Mouse (Mus musculus) kidney, embryonic 15.5 days (tissue): Measurements from ENCODE around the gene Olfr1018. TPM values are rescaled to one million over a fixed set of nuclear protein-coding genes. Genes with fewer than 3 reads are reported as not detected.

Source experiments
- ATAC-seq: fragments of 200-750 bp; cut with Nextera tagmentation; replicated peaks from 2 replicates; pipeline ENCODE4 v1.8.0; 2017; ENCODE audit warnings: moderate TSS enrichment; ENCODE audit not compliant: low FRiP score
- H3K27ac ChIP-seq: fragments of 300-500 bp; sonication (generic); 2 replicates; pipeline ENCODE4 v1.5.1; 2015; ENCODE audit warnings: mild to moderate bottlenecking, inconsistent platforms
- H3K27me3 ChIP-seq: fragments of 300-500 bp; sonication (generic); 2 replicates; pipeline ENCODE4 v1.6.1; 2015; ENCODE audit warnings: inconsistent platforms
- H3K36me3 ChIP-seq: fragments of 300-500 bp; sonication (generic); 2 replicates; pipeline ENCODE4 v1.6.1; 2015; ENCODE audit warnings: inconsistent platforms
- H3K4me1 ChIP-seq: fragments of 300-500 bp; sonication (generic); 2 replicates; pipeline ENCODE4 v1.6.1; 2015; ENCODE audit warnings: inconsistent platforms
- H3K4me2 ChIP-seq: fragments of 300-500 bp; sonication (generic); 2 replicates; pipeline ENCODE4 v1.6.1; 2015; ENCODE audit warnings: moderate library complexity, mild to moderate bottlenecking, inconsistent platforms
- H3K4me3 ChIP-seq: fragments of 300-500 bp; sonication (generic); replicated peaks from 2 replicates; pipeline ENCODE4 v1.5.1; 2015; ENCODE audit warnings: mild to moderate bottlenecking, inconsistent platforms
- H3K9ac ChIP-seq: fragments of 300-500 bp; sonication (generic); 2 replicates; pipeline ENCODE4 v1.6.1; 2015; ENCODE audit warnings: mild to moderate bottlenecking, inconsistent platforms
- H3K9me3 ChIP-seq: fragments of 300-500 bp; sonication (generic); replicated peaks from 2 replicates; pipeline ENCODE4 v1.6.1; 2016; ENCODE audit warnings: inconsistent platforms
- WGBS: fragments of 180-500 bp; shearing (Covaris S2); methylation state at CpG from one replicate; pipeline ENCODE4 v1.1.7; 2015; ENCODE audit warnings: mixed read lengths; 5-methylcytosine and 5-hydroxymethylcytosine counted together
- polyA plus RNA-seq: library from polyadenylated mRNA; unstranded; fragments of >200 nt; fragmentation: Nextera tagmentation; extraction: Ambion mirVana; gene quantifications from 2 replicates; pipeline ENCODE4 v1.2.1, GENCODE M21; 2015

The Olfr1018 gene
- polyA plus RNA-seq: not detected in 2 replicates

DNA sequence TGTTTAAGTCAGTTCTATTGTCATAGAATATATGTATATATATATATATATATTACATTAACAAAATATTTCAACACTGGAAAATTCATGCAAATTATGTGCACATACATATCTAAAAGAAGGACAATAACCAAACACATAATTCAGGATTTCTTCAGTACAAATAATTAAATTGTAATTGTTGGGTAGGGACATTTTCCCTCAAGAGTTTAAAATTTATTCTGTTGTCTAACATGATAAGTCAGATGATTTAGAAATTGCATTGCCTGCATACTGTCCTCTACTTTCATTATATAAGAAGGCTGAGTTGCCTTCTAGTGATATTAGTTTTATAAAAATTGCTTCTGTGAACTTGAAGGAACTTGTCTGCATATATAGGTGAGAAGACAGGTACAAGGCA is at the start of gene Olfr1018:
Gene Olfr1018, plus strand, starts transcription at position 301 of the 400 bp plus-strand sequence.
- no peak within 1 kb of the TSS for H3K27ac ChIP-seq
- no peaks in the 10 kb centered on the region for H3K9me3 ChIP-seq
- ATAC-seq: no peak
- H3K4me1 ChIP-seq: no peaks in the 10 kb centered on the region
- no peak within 1 kb of the TSS for H3K9ac ChIP-seq
- H3K27me3 ChIP-seq: no peaks in the 10 kb centered on the region
- H3K4me3 ChIP-seq: no peak within 1 kb of the TSS
- H3K4me2 ChIP-seq: no peak within 1 kb of the TSS
- H3K36me3 ChIP-seq: no peaks in the 10 kb centered on the region

DNA sequence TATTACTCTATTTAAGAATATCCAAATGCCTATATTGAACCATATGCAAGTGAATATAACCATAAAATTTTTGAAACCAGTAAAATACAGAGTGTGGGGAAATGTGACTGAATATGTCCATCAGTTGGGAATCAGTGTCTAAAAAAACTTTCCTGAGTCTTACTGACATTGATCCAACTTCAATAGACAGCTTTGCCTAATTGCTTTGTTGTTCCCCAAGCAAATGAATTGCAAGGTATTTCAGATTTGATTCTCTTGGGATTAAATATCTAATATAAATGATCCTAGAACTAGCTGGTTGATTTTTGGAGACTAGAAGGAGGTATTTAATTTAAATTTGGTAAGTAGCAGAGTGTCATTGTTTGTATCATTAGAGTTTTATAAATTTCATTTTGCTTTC is 45.9 kb upstream of the Olfr1018 start, which contains the start of gene Olfr1014:
Gene Olfr1014, plus strand, starts transcription at position 301 of the 400 bp plus-strand sequence.
- no peaks in the 10 kb centered on the region for H3K27me3 ChIP-seq
- H3K4me3 ChIP-seq: no peak within 1 kb of the TSS
- no peak for ATAC-seq
- no peaks in the 10 kb centered on the region for H3K9me3 ChIP-seq
- H3K36me3 ChIP-seq: no peaks in the 10 kb centered on the region
- H3K4me2 ChIP-seq: no peak within 1 kb of the TSS
- H3K4me1 ChIP-seq: no peaks in the 10 kb centered on the region
- H3K27ac ChIP-seq: no peak within 1 kb of the TSS
- H3K9ac ChIP-seq: no peak within 1 kb of the TSS

DNA sequence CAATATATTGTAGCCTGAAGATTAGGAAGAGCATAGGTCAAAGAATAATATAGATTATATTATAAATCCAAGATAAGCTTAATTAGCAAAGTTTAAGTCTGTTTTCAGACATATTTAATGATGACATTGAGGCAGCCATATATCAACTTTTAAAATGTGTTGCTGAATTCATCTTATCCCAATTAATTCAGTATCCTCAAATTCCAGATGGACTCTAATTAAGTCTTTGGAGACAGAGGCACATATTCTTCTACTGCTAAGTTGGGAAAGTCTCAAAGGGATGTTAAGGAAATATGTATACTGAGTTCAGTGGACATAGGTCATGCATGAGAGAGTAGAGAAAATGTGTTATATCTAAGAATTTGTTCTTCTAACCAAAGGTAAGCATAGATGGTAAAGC is 36.6 kb upstream of the Olfr1018 start, which contains the start of gene Olfr1015:
Gene Olfr1015, plus strand, starts transcription at position 301 of the 400 bp plus-strand sequence.
- Histone ChIP-seq H3K4me1 (no peaks in the 10 kb centered on the region), H3K27ac (no peak within 1 kb of the TSS), H3K9me3 (no peaks in the 10 kb centered on the region), H3K36me3 (no peaks in the 10 kb centered on the region), H3K9ac (no peak within 1 kb of the TSS), H3K27me3 (no peaks in the 10 kb centered on the region), H3K4me2 (no peak within 1 kb of the TSS), H3K4me3 (no peak within 1 kb of the TSS)
- no peak for ATAC-seq

DNA sequence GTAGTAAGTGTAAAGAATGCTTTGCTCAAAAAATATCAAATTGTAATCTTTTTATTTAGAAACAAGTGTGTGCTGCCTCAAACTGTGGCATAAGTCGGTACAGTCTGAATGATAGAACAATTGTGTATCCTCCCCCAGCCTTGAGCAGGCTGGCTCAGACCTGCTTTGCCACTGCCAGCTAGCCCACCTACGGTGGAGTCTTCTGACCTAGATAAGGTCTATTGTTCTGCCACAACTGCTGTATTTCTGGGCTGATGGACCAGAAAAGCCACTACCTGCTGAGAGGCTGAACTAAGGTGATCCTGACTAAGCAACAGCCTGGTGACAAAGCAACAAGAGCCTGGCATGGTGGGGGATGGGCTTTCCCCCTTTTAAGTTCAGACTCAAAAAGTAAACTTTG is 25.9 kb upstream of the Olfr1018 start:
- H3K9me3 ChIP-seq: no peaks in the 10 kb centered on the region
- 64% methylated on average over 2 of the region's 2 CpGs for WGBS
- ATAC-seq: no peak
- H3K4me1 ChIP-seq: no peaks in the 10 kb centered on the region
- no peaks in the 10 kb centered on the region for H3K36me3 ChIP-seq
- H3K4me2 ChIP-seq: no peak overlapping the region
- no peak overlapping the region for H3K27ac ChIP-seq
- H3K4me3 ChIP-seq: no peak overlapping the region
- no peak overlapping the region for H3K9ac ChIP-seq
- no peaks in the 10 kb centered on the region for H3K27me3 ChIP-seq

DNA sequence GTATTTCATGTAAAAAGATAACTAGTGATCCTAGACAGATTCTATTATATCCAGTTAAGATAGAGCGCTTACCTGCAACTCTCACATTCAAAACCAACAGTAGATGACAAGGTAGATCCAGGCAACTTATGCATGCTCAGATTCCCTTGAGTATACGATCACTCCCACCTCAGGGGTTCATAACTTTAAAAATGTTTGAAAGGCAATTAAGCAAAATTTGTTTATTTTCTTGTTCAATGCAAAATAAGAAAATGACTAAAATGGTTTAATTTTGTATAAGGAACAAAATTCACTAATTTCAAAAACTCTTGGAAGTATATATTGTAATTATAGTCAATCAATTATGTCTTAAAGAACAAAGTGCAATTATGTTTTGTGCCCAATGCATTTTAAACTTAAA is 15.8 kb upstream of the Olfr1018 start, which contains the start of gene Olfr1016:
Gene Olfr1016, minus strand, starts transcription at position 101 of the 400 bp plus-strand sequence.
- H3K4me1 ChIP-seq: no peaks in the 10 kb centered on the region
- H3K27ac ChIP-seq: no peak within 1 kb of the TSS
- no peaks in the 10 kb centered on the region for H3K9me3 ChIP-seq
- H3K27me3 ChIP-seq: no peaks in the 10 kb centered on the region
- H3K36me3 ChIP-seq: no peaks in the 10 kb centered on the region
- H3K9ac ChIP-seq: no peak within 1 kb of the TSS
- no peak within 1 kb of the TSS for H3K4me3 ChIP-seq
- ATAC-seq: no peak
- no peak within 1 kb of the TSS for H3K4me2 ChIP-seq
- WGBS: 92% methylated on average over 2 of the region's 2 CpGs

DNA sequence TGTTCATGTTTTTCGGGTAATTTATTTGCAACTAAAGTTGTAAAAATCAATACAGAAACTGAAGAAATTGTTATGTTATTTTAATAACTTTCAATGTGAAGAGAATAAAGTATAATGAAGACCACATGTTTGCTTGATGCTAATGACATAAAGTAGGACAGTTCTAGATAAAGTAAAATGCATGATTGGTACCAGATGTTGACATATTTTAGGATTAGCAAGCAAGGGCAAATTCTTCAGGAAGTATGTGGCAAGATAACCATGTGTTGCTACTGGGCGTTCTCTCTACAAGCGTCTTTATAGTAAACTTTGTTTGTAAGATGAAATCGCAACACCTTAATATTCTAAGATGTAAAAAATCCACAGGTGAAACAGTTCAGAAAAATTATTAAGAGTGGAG is 13.8 kb upstream of the Olfr1018 start:
- Histone ChIP-seq H3K27me3 (no peaks in the 10 kb centered on the region), H3K27ac (no peak overlapping the region), H3K4me3 (no peak overlapping the region), H3K9ac (no peak overlapping the region), H3K4me1 (no peaks in the 10 kb centered on the region), H3K9me3 (no peaks in the 10 kb centered on the region), H3K4me2 (no peak overlapping the region), H3K36me3 (no peaks in the 10 kb centered on the region)
- WGBS: 82% methylated on average over 4 of the region's 4 CpGs
- no peak for ATAC-seq

DNA sequence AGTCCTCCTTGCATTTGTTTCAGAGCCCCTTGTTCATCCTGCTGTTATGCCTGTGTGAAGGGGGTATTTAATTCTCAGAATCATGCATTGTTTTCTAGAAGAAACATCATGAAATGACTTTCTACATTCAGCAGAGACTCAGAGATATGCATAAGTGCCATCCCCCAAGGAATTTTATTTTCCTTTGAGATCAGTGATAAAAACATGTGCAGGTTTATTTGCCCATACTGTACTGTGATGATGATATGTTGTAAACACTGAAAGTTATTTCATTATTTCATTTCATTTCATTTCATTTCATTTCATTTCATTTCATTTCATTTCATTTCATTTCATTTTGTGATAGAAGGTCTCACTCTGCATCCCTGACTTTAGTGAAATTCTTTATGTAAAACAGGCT is 27.1 kb downstream of the Olfr1018 start, which contains the start of gene Olfr1019:
Gene Olfr1019, minus strand, starts transcription at position 101 of the 400 bp plus-strand sequence.
- H3K4me2 ChIP-seq: no peak within 1 kb of the TSS
- no peak for ATAC-seq
- no peaks in the 10 kb centered on the region for H3K27me3 ChIP-seq
- no peaks in the 10 kb centered on the region for H3K36me3 ChIP-seq
- no peaks in the 10 kb centered on the region for H3K4me1 ChIP-seq
- no peaks in the 10 kb centered on the region for H3K9me3 ChIP-seq
- no peak within 1 kb of the TSS for H3K4me3 ChIP-seq
- H3K9ac ChIP-seq: no peak within 1 kb of the TSS
- H3K27ac ChIP-seq: no peak within 1 kb of the TSS

DNA sequence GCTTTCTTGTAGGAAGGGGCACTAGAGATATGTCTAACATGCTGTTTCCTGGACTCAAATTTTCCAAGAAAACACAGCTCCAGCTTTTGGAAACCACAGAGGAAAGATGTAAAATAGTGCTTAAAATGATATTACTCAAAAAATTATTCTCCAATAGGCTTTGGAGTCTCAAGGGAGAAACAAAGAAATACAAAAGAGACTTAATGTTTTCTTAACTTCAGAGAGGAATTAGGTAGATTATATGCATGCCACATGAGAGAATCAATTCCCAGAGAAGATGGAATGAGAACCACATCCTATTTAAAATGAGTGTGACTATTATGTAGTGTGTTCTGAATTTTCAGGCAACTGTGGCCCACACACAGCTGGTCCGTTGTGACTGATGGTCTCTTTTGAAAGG is 28.5 kb downstream of the Olfr1018 start, which contains the start of gene Olfr1020:
Gene Olfr1020, plus strand, starts transcription at position 301 of the 400 bp plus-strand sequence.
- 82% methylated on average over 1 of the region's 1 CpGs for WGBS
- no peaks in the 10 kb centered on the region for H3K27me3 ChIP-seq
- no peaks in the 10 kb centered on the region for H3K4me1 ChIP-seq
- H3K9me3 ChIP-seq: no peaks in the 10 kb centered on the region
- no peak within 1 kb of the TSS for H3K4me2 ChIP-seq
- H3K36me3 ChIP-seq: no peaks in the 10 kb centered on the region
- ATAC-seq: no peak
- H3K4me3 ChIP-seq: no peak within 1 kb of the TSS
- no peak within 1 kb of the TSS for H3K27ac ChIP-seq
- H3K9ac ChIP-seq: no peak within 1 kb of the TSS

DNA sequence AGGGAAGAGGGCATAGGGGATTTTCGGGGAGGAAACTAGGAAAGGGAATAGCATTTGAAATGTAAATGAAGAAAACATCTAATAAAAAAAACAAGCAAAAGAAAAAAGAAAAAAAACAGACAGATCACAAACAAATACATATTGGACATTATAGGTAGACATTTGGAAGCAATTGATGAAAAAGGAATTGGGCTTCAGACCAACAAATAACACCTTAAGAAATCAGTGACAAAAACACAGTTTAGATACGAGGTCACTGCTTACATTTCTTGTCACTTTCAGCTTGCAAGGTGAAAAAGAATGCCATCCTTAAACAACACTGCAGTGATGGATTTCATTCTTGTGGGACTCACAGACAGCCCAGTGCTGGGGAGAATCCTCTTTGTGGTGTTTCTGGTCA is 50.0 kb downstream of the Olfr1018 start, which contains the start of gene Olfr1022:
Gene Olfr1022, plus strand, starts transcription at position 301 of the 400 bp plus-strand sequence.
- H3K36me3 ChIP-seq: no peaks in the 10 kb centered on the region
- ATAC-seq: no peak
- no peaks in the 10 kb centered on the region for H3K9me3 ChIP-seq
- H3K4me1 ChIP-seq: no peaks in the 10 kb centered on the region
- no peak within 1 kb of the TSS for H3K4me2 ChIP-seq
- WGBS: 63% methylated on average over 2 of the region's 2 CpGs
- H3K4me3 ChIP-seq: no peak within 1 kb of the TSS
- H3K27ac ChIP-seq: no peak within 1 kb of the TSS
- H3K9ac ChIP-seq: no peak within 1 kb of the TSS
- no peaks in the 10 kb centered on the region for H3K27me3 ChIP-seq

Other genes starting within 250 kb of the Olfr1018 start
- not detected in 2 replicates for gene Olfr996, start 239.3 kb upstream of the Olfr1018 start, polyA plus RNA-seq
- not detected in 2 replicates for gene Olfr998, start 229.5 kb upstream of the Olfr1018 start, polyA plus RNA-seq
- gene Olfr1000, start 206.6 kb upstream of the Olfr1018 start, polyA plus RNA-seq: not detected in 2 replicates
- gene Olfr1002, start 167.8 kb upstream of the Olfr1018 start, polyA plus RNA-seq: not detected in 2 replicates
- not detected in 2 replicates for gene Olfr154, start 154.0 kb upstream of the Olfr1018 start, polyA plus RNA-seq
- not detected in 2 replicates for gene Olfr1006, start 139.7 kb upstream of the Olfr1018 start, polyA plus RNA-seq
- not detected in 2 replicates for gene Olfr1008, start 129.0 kb upstream of the Olfr1018 start, polyA plus RNA-seq
- gene Olfr1009, start 103.1 kb upstream of the Olfr1018 start, polyA plus RNA-seq: not detected in 2 replicates
- not detected in 2 replicates for gene Olfr1012, start 55.7 kb upstream of the Olfr1018 start, polyA plus RNA-seq
- not detected in 2 replicates for gene Olfr1013, start 51.4 kb upstream of the Olfr1018 start, polyA plus RNA-seq
- not detected in 2 replicates for gene Olfr1014, start 45.8 kb upstream of the Olfr1018 start, polyA plus RNA-seq
- not detected in 2 replicates for gene Olfr1015, start 36.5 kb upstream of the Olfr1018 start, polyA plus RNA-seq
- not detected in 2 replicates for gene Olfr1016, start 15.9 kb upstream of the Olfr1018 start, polyA plus RNA-seq
- gene Olfr1019, start 27.0 kb downstream of the Olfr1018 start, polyA plus RNA-seq: not detected in 2 replicates
- not detected in 2 replicates for gene Olfr1020, start 28.6 kb downstream of the Olfr1018 start, polyA plus RNA-seq
- gene Olfr1022, start 50.1 kb downstream of the Olfr1018 start, polyA plus RNA-seq: not detected in 2 replicates
- gene Olfr1023, start 67.2 kb downstream of the Olfr1018 start, polyA plus RNA-seq: not detected in 2 replicates
- not detected in 2 replicates for gene Olfr1024, start 86.6 kb downstream of the Olfr1018 start, polyA plus RNA-seq
- gene Olfr1025-ps1, start 96.7 kb downstream of the Olfr1018 start, polyA plus RNA-seq: not detected in 2 replicates
- not detected in 2 replicates for gene Olfr1026, start 103.1 kb downstream of the Olfr1018 start, polyA plus RNA-seq
- gene Olfr1028, start 132.0 kb downstream of the Olfr1018 start, polyA plus RNA-seq: not detected in 2 replicates
- not detected in 2 replicates for gene Olfr1029, start 155.4 kb downstream of the Olfr1018 start, polyA plus RNA-seq
- gene Olfr1030, start 160.8 kb downstream of the Olfr1018 start, polyA plus RNA-seq: not detected in 2 replicates
- not detected in 2 replicates for gene Olfr1031, start 171.8 kb downstream of the Olfr1018 start, polyA plus RNA-seq
- gene Olfr1032, start 187.1 kb downstream of the Olfr1018 start, polyA plus RNA-seq: not detected in 2 replicates
- gene Olfr1033, start 202.2 kb downstream of the Olfr1018 start, polyA plus RNA-seq: 4.0 and 4.9 TPM in 2 replicates
- 0.04 and 0.10 TPM in 2 replicates for gene Olfr1034, start 227.4 kb downstream of the Olfr1018 start, polyA plus RNA-seq